Mouse (Mus musculus) liver, embryonic 14.5 days (tissue): Measurements from ENCODE around the gene Cmtr1.

ENCODE experiments used
- CTCF ChIP-seq: IDR thresholded peaks from 2 replicates; pipeline ENCODE4 v1.5.1; 2016; ENCODE audit warnings: antibody characterized with exemption, low read depth, control low read depth
- EP300 ChIP-seq: IDR thresholded peaks from 2 replicates; pipeline ENCODE4 v1.6.1; 2016; ENCODE audit warnings: antibody characterized with exemption, low read depth

- no peak for TF ChIP-seq CTCF
- TF ChIP-seq EP300, result no peak
Measured at GRCm38 (mm10) chr17:29668051-29668986, 7.9 kb downstream of the Cmtr1 start.
